Mouse (Mus musculus) activated CD4-positive, CD25-positive, alpha-beta regulatory T cell, adult 4 months (primary cell): ENCODE results near the gene C2cd2l. TPM values are rescaled to one million over a fixed set of nuclear protein-coding genes. Genes with fewer than 3 reads are reported as not detected.

Experiments used
- ATAC-seq: one replicate; pipeline ENCODE4 v1.8.0; 2017
- polyA plus RNA-seq, 2 experiments: library from polyadenylated mRNA; unstranded; fragments of 100-300 nt; shearing (Covaris generic); gene quantifications; one replicate each; pipeline ENCODE4 v1.2.1; 2017

The C2cd2l gene
- polyA plus RNA-seq, 2 experiments from 2014 or later: 4.3 to 5.3 TPM

DNA sequence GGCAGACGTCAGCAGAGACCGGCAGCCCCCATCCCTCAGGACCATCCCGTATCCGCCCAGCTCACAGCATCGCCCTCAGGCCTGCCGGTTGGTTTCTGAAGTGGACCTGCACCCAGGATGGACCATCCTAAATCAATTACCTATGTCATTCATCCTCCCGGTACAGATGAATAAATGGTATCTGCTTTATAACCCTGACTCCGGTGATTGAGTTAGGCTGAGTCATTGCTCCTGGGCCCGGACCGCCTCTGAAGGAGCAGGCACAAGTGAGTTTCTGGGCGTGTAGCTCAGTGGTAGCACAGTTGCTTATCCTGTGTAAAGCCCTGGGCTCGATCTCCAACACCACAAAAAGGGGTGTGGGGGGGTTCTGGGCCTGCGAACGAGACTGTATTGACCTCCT is 58.7 kb downstream of the C2cd2l start:
- ATAC-seq: no peak

Other genes starting within 250 kb of the C2cd2l start
- gene Mfrp, start 218.6 kb downstream of the C2cd2l start, polyA plus RNA-seq: not detected
- gene C1qtnf5, start 213.0 kb downstream of the C2cd2l start, polyA plus RNA-seq: not detected
- gene Gm49380, start 206.8 kb downstream of the C2cd2l start, polyA plus RNA-seq: not detected
- 1 to 10 TPM; 3.2 to 7.9 TPM for gene Rnf26, start 206.8 kb downstream of the C2cd2l start, polyA plus RNA-seq
- under 1 TPM in 1 of 2 experiments, not detected in 1; 0.16 TPM for gene Mcam, start 185.8 kb downstream of the C2cd2l start, polyA plus RNA-seq
- 10 to 100 TPM; 22.8 to 25.0 TPM for gene Cbl, start 86.2 kb downstream of the C2cd2l start, polyA plus RNA-seq
- gene Ccdc153, start 79.6 kb downstream of the C2cd2l start, polyA plus RNA-seq: not detected
- gene Pdzd3, start 68.8 kb downstream of the C2cd2l start, polyA plus RNA-seq: under 1 TPM in 1 of 2 experiments, not detected in 1; 0.30 TPM
- gene Nlrx1, start 51.7 kb downstream of the C2cd2l start, polyA plus RNA-seq: 1 to 10 TPM; 2.8 to 6.0 TPM
- not detected for gene Abcg4, start 31.7 kb downstream of the C2cd2l start, polyA plus RNA-seq
- 10 to 100 TPM; 18.1 to 21.7 TPM for gene Hinfp, start 14.6 kb downstream of the C2cd2l start, polyA plus RNA-seq
- 10 to 100 TPM; 16.5 to 18.0 TPM for gene Dpagt1, start 5.7 kb upstream of the C2cd2l start, polyA plus RNA-seq
- gene H2afx, start 14.4 kb upstream of the C2cd2l start, polyA plus RNA-seq: 10 to 100 TPM; 29.0 to 36.5 TPM
- 10 to 100 TPM; 27.6 to 33.4 TPM for gene Hmbs, start 23.9 kb upstream of the C2cd2l start, polyA plus RNA-seq
- 10 to 100 TPM; 21.5 to 40.8 TPM for gene Vps11, start 41.4 kb upstream of the C2cd2l start, polyA plus RNA-seq
- 10 to 100 TPM; 15.7 to 20.3 TPM for gene Hyou1, start 59.2 kb upstream of the C2cd2l start, polyA plus RNA-seq
- 10 to 100 TPM; 14.1 to 17.1 TPM for gene Slc37a4, start 76.6 kb upstream of the C2cd2l start, polyA plus RNA-seq
- gene Rps25, start 86.9 kb upstream of the C2cd2l start, polyA plus RNA-seq: 1,000 to 10,000 TPM; 3,659 to 4,118 TPM
- 100 to 1,000 TPM; 119 to 162 TPM for gene Trappc4, start 87.3 kb upstream of the C2cd2l start, polyA plus RNA-seq
- gene Ccdc84, start 98.3 kb upstream of the C2cd2l start, polyA plus RNA-seq: 10 to 100 TPM; 20.3 to 27.3 TPM
- under 1 TPM in 1 of 2 experiments, not detected in 1; 0.45 TPM for gene Foxr1, start 120.9 kb upstream of the C2cd2l start, polyA plus RNA-seq
- gene Upk2, start 134.7 kb upstream of the C2cd2l start, polyA plus RNA-seq: not detected
- gene Bcl9l, start 162.5 kb upstream of the C2cd2l start, polyA plus RNA-seq: 10 to 100 TPM; 13.2 to 15.2 TPM
- gene Cxcr5, start 241.6 kb upstream of the C2cd2l start, polyA plus RNA-seq: 10 to 100 TPM; 49.2 to 80.2 TPM